Mouse (Mus musculus): ENCODE results near the gene Chtop. TPM values are rescaled to one million over a fixed set of nuclear protein-coding genes. Genes with fewer than 3 reads are reported as not detected.
A peak's percentile ranks its signal among the peaks of the same experiment; 100 is the strongest.

The Chtop gene
- total and polyA plus RNA-seq, 2 experiments from 2014 or later: 163 to 233 TPM

GRCm38 (mm10) chr3:90513796-90514590 is 4.7 kb upstream of the Chtop start, which contains the start of the genes S100a1 and S100a13:
TSS of gene S100a1 (minus strand) at chr3:90514392.
TSS of gene S100a13 (plus strand) at chr3:90514435.
- H3K9ac ChIP-seq (replicated peaks; ENCODE audit: low read length, poor library complexity, severe bottlenecking): peak within 1 kb of the TSS; percentile 24; the same call in 1 of the 2 replicates
- peak; percentile 43 for TF ChIP-seq CTCF (IDR thresholded peaks at IDR 0.05)
- H3K27ac ChIP-seq (ENCODE audit: low read depth, low read length): no peak within 1 kb of the TSS
- peak within 1 kb of the TSS; percentile 61 for H3K4me2 ChIP-seq (ENCODE audit: low read depth, low read length, poor library complexity, severe bottlenecking)
- peak within 1 kb of the TSS; percentile 35 for H3K4me3 ChIP-seq (ENCODE audit: low read depth, low read length)
- H3K27me3 ChIP-seq (ENCODE audit: insufficient read depth, low read length): peaks cover 29% of the 10 kb centered on the region
- 6% methylated on average over 25 of the region's 25 CpGs for WGBS
- peak; percentile 46 for DNase-seq (ENCODE audit: low spot score)
- no peak for ATAC-seq (ENCODE audit: low FRiP score)
- H3K9me3 ChIP-seq (ENCODE audit: low read length): no peaks in the 10 kb centered on the region
- H3K4me1 ChIP-seq (ENCODE audit: insufficient read depth, low read length): peaks cover 8% of the 10 kb centered on the region; the same call in 1 of the 2 replicates
- no peaks in the 10 kb centered on the region for H3K36me3 ChIP-seq (ENCODE audit: insufficient read depth, low read length)

DNA sequence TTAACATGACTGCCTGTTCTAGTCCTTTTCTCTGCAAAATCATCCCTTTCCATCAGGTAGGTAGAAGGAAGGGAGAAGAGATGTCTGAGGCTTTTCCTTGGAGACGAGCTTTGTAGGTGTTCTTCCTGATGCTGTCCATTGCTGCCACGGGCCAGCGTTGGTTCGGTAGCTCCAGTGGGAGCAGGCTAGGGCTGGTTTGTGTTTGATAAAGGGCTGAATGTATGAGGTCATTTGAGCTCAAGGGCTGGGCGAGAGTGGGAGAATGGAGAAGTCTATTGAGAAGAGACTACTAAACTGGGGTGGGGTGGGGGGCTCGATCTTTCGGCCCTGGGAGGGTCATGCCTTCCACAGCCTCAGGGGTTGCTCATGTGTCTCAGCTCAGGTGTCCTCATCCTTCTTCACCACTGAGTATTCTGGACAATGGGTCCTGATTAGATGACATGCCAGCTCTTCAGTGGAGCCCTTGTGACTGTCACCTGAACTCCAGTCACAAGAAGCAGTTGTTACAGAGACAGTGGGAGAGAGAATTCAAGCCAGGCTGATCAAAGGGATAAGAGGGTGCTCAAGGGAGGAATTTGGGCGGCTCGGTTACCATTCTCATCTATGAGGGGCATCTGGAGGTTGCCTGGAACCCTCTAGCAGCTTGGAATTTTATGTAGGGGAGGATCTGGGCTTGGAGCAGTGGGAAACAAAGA is 3.8 kb upstream of the Chtop start:
- H3K9me3 ChIP-seq (ENCODE audit: low read length): no peaks in the 10 kb centered on the region
- H3K9ac ChIP-seq (replicated peaks; ENCODE audit: low read length, poor library complexity, severe bottlenecking): no peak overlapping the region
- H3K4me2 ChIP-seq (ENCODE audit: low read depth, low read length, poor library complexity, severe bottlenecking): no peak overlapping the region
- H3K4me1 ChIP-seq (ENCODE audit: insufficient read depth, low read length): peaks cover 9% of the 10 kb centered on the region; the same call in 1 of the 2 replicates
- WGBS: 79% methylated on average over 9 of the region's 9 CpGs
- no peak for DNase-seq (ENCODE audit: low spot score)
- H3K27me3 ChIP-seq (ENCODE audit: insufficient read depth, low read length): peaks cover 29% of the 10 kb centered on the region
- ATAC-seq (ENCODE audit: low FRiP score): no peak
- H3K36me3 ChIP-seq (ENCODE audit: insufficient read depth, low read length): no peaks in the 10 kb centered on the region
- H3K27ac ChIP-seq (ENCODE audit: low read depth, low read length): no peak overlapping the region
- no peak overlapping the region for H3K4me3 ChIP-seq (ENCODE audit: low read depth, low read length)
- no peak for TF ChIP-seq CTCF (IDR thresholded peaks at IDR 0.05)

DNA sequence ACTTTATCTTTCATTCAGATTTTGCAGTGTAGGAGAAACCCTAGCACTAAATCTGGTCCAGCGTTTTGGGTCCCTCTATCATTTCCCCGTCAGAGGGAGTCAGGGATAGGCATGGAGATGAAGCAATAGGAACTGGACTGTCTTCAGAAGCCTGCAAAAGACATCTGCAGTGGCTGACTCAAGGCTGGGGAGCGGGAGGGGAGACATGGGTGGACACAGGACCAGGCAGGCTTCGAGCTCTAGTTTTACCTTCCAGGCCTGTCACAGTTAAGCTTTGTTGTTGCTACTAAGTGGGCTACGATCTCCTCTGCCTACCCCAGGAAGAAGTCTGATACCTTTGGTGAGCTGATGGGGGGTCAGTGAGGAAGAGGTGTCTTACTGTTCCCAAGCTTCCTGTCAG is 3.0 kb upstream of the Chtop start:
- DNase-seq (ENCODE audit: low spot score) (no peak), ATAC-seq (ENCODE audit: low FRiP score) (no peak)
- no peak for TF ChIP-seq CTCF (IDR thresholded peaks at IDR 0.05)
- H3K27me3 ChIP-seq (ENCODE audit: insufficient read depth, low read length): peaks cover 29% of the 10 kb centered on the region
- H3K4me2 ChIP-seq (ENCODE audit: low read depth, low read length, poor library complexity, severe bottlenecking): no peak overlapping the region
- no peaks in the 10 kb centered on the region for H3K36me3 ChIP-seq (ENCODE audit: insufficient read depth, low read length)
- WGBS: 85% methylated on average over 5 of the region's 5 CpGs
- peaks cover 15% of the 10 kb centered on the region; the same call in 1 of the 2 replicates for H3K4me1 ChIP-seq (ENCODE audit: insufficient read depth, low read length)
- H3K9me3 ChIP-seq (ENCODE audit: low read length): no peaks in the 10 kb centered on the region
- no peak overlapping the region for H3K4me3 ChIP-seq (ENCODE audit: low read depth, low read length)
- H3K27ac ChIP-seq (ENCODE audit: low read depth, low read length): no peak overlapping the region
- H3K9ac ChIP-seq (replicated peaks; ENCODE audit: low read length, poor library complexity, severe bottlenecking): no peak overlapping the region

GRCm38 (mm10) chr3:90509747-90510123 is 437 bp upstream of the Chtop start:
- H3K4me3 ChIP-seq (ENCODE audit: low read depth, low read length): peak overlapping the region; percentile 92
- H3K27ac ChIP-seq (ENCODE audit: low read depth, low read length): peak overlapping the region; percentile 96; the same call in 1 of the 2 replicates
- H3K27me3 ChIP-seq (ENCODE audit: insufficient read depth, low read length): peaks cover 16% of the 10 kb centered on the region
- no peak for DNase-seq (ENCODE audit: low spot score)
- no peaks in the 10 kb centered on the region for H3K9me3 ChIP-seq (ENCODE audit: low read length)
- 0 out of 2 replicates have a peak overlapping the region, but pooled peaks have one; percentile 13 for H3K9ac ChIP-seq (replicated peaks; ENCODE audit: low read length, poor library complexity, severe bottlenecking)
- TF ChIP-seq CTCF (IDR thresholded peaks at IDR 0.05): no peak
- peaks cover 10% of the 10 kb centered on the region; the same call in 1 of the 2 replicates for H3K4me1 ChIP-seq (ENCODE audit: insufficient read depth, low read length)
- peak overlapping the region; percentile 53 for H3K4me2 ChIP-seq (ENCODE audit: low read depth, low read length, poor library complexity, severe bottlenecking)
- WGBS: 22% methylated on average over 2 of the region's 2 CpGs
- ATAC-seq (ENCODE audit: low FRiP score): peak; percentile 14; the same call in 1 of the 2 replicates
- H3K36me3 ChIP-seq (ENCODE audit: insufficient read depth, low read length): peaks cover 3% of the 10 kb centered on the region; the same call in 1 of the 2 replicates

DNA sequence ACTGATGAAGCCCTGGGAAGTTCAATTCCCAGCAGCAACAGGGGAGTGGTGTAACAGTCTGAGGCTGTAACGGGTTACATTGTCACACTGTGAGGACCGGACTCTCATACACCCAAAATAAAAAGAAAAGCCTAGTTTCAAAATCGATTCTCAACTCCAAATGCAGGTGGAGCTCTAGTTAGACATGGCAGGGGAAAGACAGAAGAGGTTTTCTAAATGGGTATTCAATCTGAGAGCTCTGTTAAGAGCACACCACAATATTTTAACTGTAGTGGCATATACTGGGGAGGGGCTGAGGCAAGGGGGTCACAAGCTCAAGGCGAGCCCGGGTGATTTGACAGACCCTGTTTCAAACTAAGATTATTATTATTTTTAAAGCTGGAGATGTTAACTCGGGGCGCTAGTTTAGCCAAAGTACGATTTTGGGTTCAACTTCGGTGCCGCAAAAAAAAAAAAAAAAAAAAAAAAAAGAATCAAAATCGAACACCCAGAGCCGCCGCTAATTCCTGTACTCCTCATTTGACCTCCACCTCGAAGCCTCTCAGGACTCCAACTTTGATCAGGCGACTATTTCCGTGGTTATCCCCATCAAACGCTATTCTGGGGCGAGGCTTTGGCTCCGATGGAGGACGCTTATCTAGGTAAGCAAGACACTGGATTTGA is 880 bp downstream of the Chtop start:
- peak; percentile 51 for TF ChIP-seq CTCF (IDR thresholded peaks at IDR 0.05)
- peaks cover 7% of the 10 kb centered on the region; the same call in 1 of the 2 replicates for H3K36me3 ChIP-seq (ENCODE audit: insufficient read depth, low read length)
- H3K27ac ChIP-seq (ENCODE audit: low read depth, low read length): peak overlapping the region; percentile 96
- WGBS: 2% methylated on average over 20 of the region's 20 CpGs
- ATAC-seq (ENCODE audit: low FRiP score) (no peak), DNase-seq (ENCODE audit: low spot score) (no peak)
- no peaks in the 10 kb centered on the region for H3K9me3 ChIP-seq (ENCODE audit: low read length)
- H3K9ac ChIP-seq (replicated peaks; ENCODE audit: low read length, poor library complexity, severe bottlenecking): peak overlapping the region; percentile 99
- 0 out of 2 replicates have a peak, but pooled peaks cover 5% of the 10 kb centered on the region for H3K27me3 ChIP-seq (ENCODE audit: insufficient read depth, low read length)
- H3K4me1 ChIP-seq (ENCODE audit: insufficient read depth, low read length): peaks cover 10% of the 10 kb centered on the region; the same call in 1 of the 2 replicates
- H3K4me2 ChIP-seq (ENCODE audit: low read depth, low read length, poor library complexity, severe bottlenecking): peak overlapping the region; percentile 64
- peak overlapping the region; percentile 92 for H3K4me3 ChIP-seq (ENCODE audit: low read depth, low read length)

Data from midbrain, postnatal 0 days (tissue).